Mouse (Mus musculus) megakaryocyte, embryonic 14.5 days (primary cell): ENCODE results near the gene Rtn3.

Source experiments
- FLI1 ChIP-seq: IDR thresholded peaks from 2 replicates; pipeline ENCODE4 v1.6.1; 2012; ENCODE audit warnings: low read length, inconsistent platforms, mixed read lengths
- GATA1 ChIP-seq: IDR thresholded peaks from 3 replicates; pipeline ENCODE4 v1.6.1; 2012; ENCODE audit warnings: mixed read lengths, low read length, inconsistent platforms, borderline replicate concordance

- no peak for TF ChIP-seq FLI1
- TF ChIP-seq GATA1, result no peak
These were observed 15.7 kb upstream of the Rtn3 start for GRCm38 (mm10) chr19:7498816-7499215.
